Mouse (Mus musculus): Measurements from ENCODE around the gene March1. TPM values are rescaled to one million over a fixed set of nuclear protein-coding genes. Genes with fewer than 3 reads are reported as not detected.
"Not testable (repeated sequence)": the region's sequence is repeated elsewhere in the genome, so short reads cannot be mapped to it uniquely, and the experiment has no call there.

March1 gene
- total RNA-seq, 4 experiments from 2014 or later, result 37.3 to 39.7 (median 38.8) TPM

GRCm38 (mm10) chr8:66406596-66407361 lies 789.1 kb downstream of the March1 start:
- no peak for DNase-seq (ENCODE audit: low spot score in 2 of 2)

- DNase-seq (ENCODE audit: low spot score in 2 of 2), result no peak
These were observed 792.4 kb downstream of the March1 start for GRCm38 (mm10) chr8:66410080-66410615.

- DNase-seq (ENCODE audit: low spot score in 2 of 2), result no peak
These were observed 795.4 kb downstream of the March1 start for GRCm38 (mm10) chr8:66413101-66413500.

- no peak for DNase-seq (ENCODE audit: low spot score in 2 of 2)
These were observed 797.5 kb downstream of the March1 start for GRCm38 (mm10) chr8:66415234-66415633.

- not testable (repeated sequence) for DNase-seq (ENCODE audit: low spot score in 2 of 2)
These were observed 799.9 kb downstream of the March1 start for GRCm38 (mm10) chr8:66417591-66417990.

GRCm38 (mm10) chr8:66430639-66431038 lies 812.9 kb downstream of the March1 start:
- DNase-seq (ENCODE audit: low spot score in 2 of 2), result no peak

- DNase-seq (ENCODE audit: low spot score in 2 of 2), result no peak
These were observed 815.9 kb downstream of the March1 start for GRCm38 (mm10) chr8:66433577-66433976.

GRCm38 (mm10) chr8:66436804-66437203 lies 819.1 kb downstream of the March1 start:
- no peak for DNase-seq (ENCODE audit: low spot score in 2 of 2)

GRCm38 (mm10) chr8:66437929-66438328 lies 820.2 kb downstream of the March1 start:
- no peak for DNase-seq (ENCODE audit: low spot score in 2 of 2)

- no peak for DNase-seq (ENCODE audit: low spot score in 2 of 2)
These were observed 820.8 kb downstream of the March1 start for GRCm38 (mm10) chr8:66438468-66438867.

- DNase-seq (ENCODE audit: low spot score in 2 of 2), result no peak
These were observed 823.4 kb downstream of the March1 start for GRCm38 (mm10) chr8:66441123-66441522.

GRCm38 (mm10) chr8:66442778-66443177 lies 825.1 kb downstream of the March1 start:
- DNase-seq (ENCODE audit: low spot score in 2 of 2), result peak in 1 of 2 experiments; percentile 15

GRCm38 (mm10) chr8:66444141-66444540 lies 826.4 kb downstream of the March1 start:
- no peak for DNase-seq (ENCODE audit: low spot score in 2 of 2)

GRCm38 (mm10) chr8:66445351-66445750 lies 827.7 kb downstream of the March1 start:
- DNase-seq (ENCODE audit: low spot score in 2 of 2), result no peak

GRCm38 (mm10) chr8:66450691-66451090 lies 833.0 kb downstream of the March1 start:
- DNase-seq (ENCODE audit: low spot score in 2 of 2), result peak in 1 of 2 experiments; percentile 45

GRCm38 (mm10) chr8:66457057-66457456 lies 839.4 kb downstream of the March1 start:
- DNase-seq (ENCODE audit: low spot score in 2 of 2), result no peak

GRCm38 (mm10) chr8:66469821-66470220 lies 852.1 kb downstream of the March1 start:
- no peak for DNase-seq (ENCODE audit: low spot score in 2 of 2)

GRCm38 (mm10) chr8:66476880-66477279 lies 859.2 kb downstream of the March1 start:
- no peak for DNase-seq (ENCODE audit: low spot score in 2 of 2)

- DNase-seq (ENCODE audit: low spot score in 2 of 2), result peak; percentile 62 to 86
These were observed 868.5 kb downstream of the March1 start, which contains the start of gene Tma16 for GRCm38 (mm10) chr8:66486084-66486763. TSS of gene Tma16 (minus strand) at chr8:66486530.

GRCm38 (mm10) chr8:66488556-66488955 lies 870.9 kb downstream of the March1 start:
- DNase-seq (ENCODE audit: low spot score in 2 of 2), result no peak

GRCm38 (mm10) chr8:66490624-66491023 lies 872.9 kb downstream of the March1 start:
- DNase-seq (ENCODE audit: low spot score in 2 of 2), result no peak

- no peak for DNase-seq (ENCODE audit: low spot score in 2 of 2)
These were observed 876.8 kb downstream of the March1 start for GRCm38 (mm10) chr8:66494496-66494895.

Measured in left cerebral cortex, adult 8-10 months (tissue).